Mouse (Mus musculus): ENCODE measurements around the gene Arid1a. TPM values are rescaled to one million over a fixed set of nuclear protein-coding genes. Genes with fewer than 3 reads are reported as not detected.
A peak's percentile ranks its signal among the peaks of the same experiment; 100 is the strongest.

The Arid1a gene
- polyA plus RNA-seq, 1 experiment from 2014 or later = 31.5 TPM

DNA sequence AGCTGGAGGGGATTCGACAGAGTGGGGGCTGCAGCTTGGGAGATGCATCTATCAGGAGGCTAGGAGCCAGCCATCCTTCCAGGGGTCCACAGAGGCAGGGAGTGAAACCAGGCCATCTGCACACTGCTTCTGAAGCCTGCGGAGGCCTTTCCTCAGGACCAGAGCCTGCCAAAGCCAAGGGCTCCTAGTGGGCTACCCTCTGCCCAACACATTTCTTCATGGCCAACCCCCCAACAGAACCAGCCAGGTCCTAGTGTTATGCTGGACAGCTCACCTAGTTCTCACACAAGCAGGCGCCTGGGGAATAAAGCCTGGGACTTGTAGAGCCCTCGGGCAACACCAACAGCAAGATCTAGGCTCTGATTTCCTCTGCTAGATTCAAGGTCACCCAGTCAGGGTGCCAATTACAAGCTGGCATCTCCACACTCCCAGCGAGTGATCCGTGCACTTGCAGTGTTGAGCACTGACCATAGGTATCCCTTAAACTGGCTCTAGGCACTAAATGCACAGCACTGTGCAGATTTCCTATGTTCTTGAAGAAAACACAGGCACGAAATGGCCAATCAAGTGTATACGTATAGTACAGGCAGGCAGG lies 126.1 kb downstream of the Arid1a start:
- 87% methylated on average over 8 of the region's 8 CpGs for WGBS
- no peak for DNase-seq (ENCODE audit: low spot score)
- peaks cover 39% of the 10 kb centered on the region for H3K4me1 ChIP-seq
- no peak overlapping the region for H3K4me3 ChIP-seq
- H3K36me3 ChIP-seq = peaks cover 21% of the 10 kb centered on the region
- no peaks in the 10 kb centered on the region for H3K9me3 ChIP-seq
- H3K27me3 ChIP-seq (ENCODE audit: insufficient read depth, poor library complexity, severe bottlenecking) = no peaks in the 10 kb centered on the region
- peak overlapping the region; percentile 10; the same call in 1 of the 2 replicates for H3K27ac ChIP-seq

DNA sequence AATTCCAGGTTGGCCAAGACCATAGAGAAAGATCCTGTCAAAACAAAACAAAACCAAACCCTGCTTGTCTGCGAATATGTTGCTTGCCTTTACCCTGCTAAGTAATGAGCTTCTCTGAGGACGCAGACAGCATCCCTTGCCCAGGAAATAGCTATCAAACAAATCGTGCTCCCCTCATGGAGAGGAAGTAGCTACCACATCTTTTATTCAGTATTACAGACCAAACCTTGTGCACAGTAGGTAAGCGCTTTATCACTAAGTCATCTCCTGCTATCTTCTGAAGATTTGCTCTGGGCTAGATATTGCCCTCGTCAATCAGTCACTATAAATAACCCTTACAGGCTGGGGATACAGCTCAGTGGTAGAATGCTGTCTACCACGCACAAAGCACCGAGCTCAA lies 127.4 kb downstream of the Arid1a start:
- Histone ChIP-seq H3K27ac (no peak overlapping the region), H3K4me1 (peaks cover 42% of the 10 kb centered on the region), H3K4me3 (no peak overlapping the region), H3K9me3 (no peaks in the 10 kb centered on the region), H3K27me3 (ENCODE audit: insufficient read depth, poor library complexity, severe bottlenecking) (no peaks in the 10 kb centered on the region), H3K36me3 (peaks cover 30% of the 10 kb centered on the region)
- DNase-seq (ENCODE audit: low spot score) = no peak
- WGBS = 64% methylated on average over 7 of the region's 7 CpGs

Small RNA genes within 50 kb of the gene (microRNA-seq; reads per million reads assigned to microRNA genes)
- 1.0 reads per million for gene Mir7227

Other genes with a start within 250 kb of the Arid1a start
- gene Kdf1, start 237.8 kb downstream of the Arid1a start, polyA plus RNA-seq (2016; fragmentation: Nextera tagmentation; extraction: Ambion mirVana) = 1.6 and 4.0 TPM in 2 replicates
- 328 and 420 TPM in 2 replicates for gene Nudc, start 210.8 kb downstream of the Arid1a start, polyA plus RNA-seq (2016; fragmentation: Nextera tagmentation; extraction: Ambion mirVana)
- gene Nr0b2, start 203.4 kb downstream of the Arid1a start, polyA plus RNA-seq (2016; fragmentation: Nextera tagmentation; extraction: Ambion mirVana) = 4.9 and 8.9 TPM in 2 replicates
- 7.1 and 9.6 TPM in 2 replicates for gene Gpatch3, start 182.0 kb downstream of the Arid1a start, polyA plus RNA-seq (2016; fragmentation: Nextera tagmentation; extraction: Ambion mirVana)
- gene Gpn2, start 172.4 kb downstream of the Arid1a start, polyA plus RNA-seq (2016; fragmentation: Nextera tagmentation; extraction: Ambion mirVana) = 18.2 and 22.1 TPM in 2 replicates
- 4.3 and 12.9 TPM in 2 replicates for gene Sfn, start 154.6 kb downstream of the Arid1a start, polyA plus RNA-seq (2016; fragmentation: Nextera tagmentation; extraction: Ambion mirVana)
- gene Zdhhc18, start 106.6 kb downstream of the Arid1a start, polyA plus RNA-seq (2016; fragmentation: Nextera tagmentation; extraction: Ambion mirVana) = 1.6 and 2.9 TPM in 2 replicates
- 15.2 and 16.4 TPM in 2 replicates for gene Pigv, start 84.1 kb downstream of the Arid1a start, polyA plus RNA-seq (2016; fragmentation: Nextera tagmentation; extraction: Ambion mirVana)
- gene Rps6ka1, start 131.0 kb upstream of the Arid1a start, polyA plus RNA-seq (2016; fragmentation: Nextera tagmentation; extraction: Ambion mirVana) = 31.1 and 39.9 TPM in 2 replicates
- gene Hmgn2, start 211.9 kb upstream of the Arid1a start, polyA plus RNA-seq (2016; fragmentation: Nextera tagmentation; extraction: Ambion mirVana) = 2,048 and 2,274 TPM in 2 replicates
- gene Dhdds, start 244.1 kb upstream of the Arid1a start, polyA plus RNA-seq (2016; fragmentation: Nextera tagmentation; extraction: Ambion mirVana) = 34.1 and 39.0 TPM in 2 replicates

All from heart, embryonic 10.5 days (tissue).